Mouse (Mus musculus): Measurements from ENCODE around the gene Rftn2. TPM values are rescaled to one million over a fixed set of nuclear protein-coding genes. Genes with fewer than 3 reads are reported as not detected.

Rftn2 gene
- total RNA-seq (2014; rRNA removed; ENCODE audit: low replicate concordance), result 3.6 and 6.1 TPM in 2 replicates
- polyA plus RNA-seq (2015; fragmentation: Nextera tagmentation; extraction: Ambion mirVana), result 7.2 TPM in 2 replicates

- peak; percentile 78 for ATAC-seq (ENCODE audit: insufficient read depth, low read depth)
- peak within 1 kb of the TSS; percentile 72 for H3K4me2 ChIP-seq (ENCODE audit: low read depth, low read length)
- peak within 1 kb of the TSS; percentile 77 for H3K27ac ChIP-seq (ENCODE audit: low read depth)
- 4% methylated on average over 26 of the region's 26 CpGs for WGBS
- TF ChIP-seq EP300 (IDR thresholded peaks at IDR 0.05; ENCODE audit: low read depth) (no peak), CTCF (IDR thresholded peaks at IDR 0.05; ENCODE audit: low read depth) (no peak)
- no peaks in the 10 kb centered on the region for H3K36me3 ChIP-seq (replicated peaks; ENCODE audit: control insufficient read depth, insufficient read depth, low read length)
- no peaks in the 10 kb centered on the region for H3K9me3 ChIP-seq (replicated peaks; ENCODE audit: control insufficient read depth, low read length)
- H3K4me1 ChIP-seq (ENCODE audit: control insufficient read depth, insufficient read depth), result peaks cover 20% of the 10 kb centered on the region
- H3K4me3 ChIP-seq (ENCODE audit: low read depth, low read length), result peak within 1 kb of the TSS; percentile 78
- H3K27me3 ChIP-seq (ENCODE audit: control insufficient read depth, insufficient read depth, low read length), result no peaks in the 10 kb centered on the region
- H3K9ac ChIP-seq (replicated peaks; ENCODE audit: low read depth, low read length), result peak within 1 kb of the TSS; percentile 78
- no peak for DNase-seq (ENCODE audit: low spot score)
Observed at GRCm38 (mm10) chr1:55226011-55226857, at the start of gene Rftn2. Gene Rftn2, minus strand, starts transcription at chr1:55226782.

- H3K9ac ChIP-seq (replicated peaks; ENCODE audit: low read depth, low read length), result no peak overlapping the region
- no peaks in the 10 kb centered on the region for H3K4me1 ChIP-seq (ENCODE audit: control insufficient read depth, insufficient read depth)
- ATAC-seq (ENCODE audit: insufficient read depth, low read depth) (no peak), DNase-seq (ENCODE audit: low spot score) (no peak)
- H3K4me3 ChIP-seq (ENCODE audit: low read depth, low read length), result no peak overlapping the region
- peak; percentile 13; the same call in 1 of the 2 replicates for TF ChIP-seq CTCF (IDR thresholded peaks at IDR 0.05; ENCODE audit: low read depth)
- no peak for TF ChIP-seq EP300 (IDR thresholded peaks at IDR 0.05; ENCODE audit: low read depth)
- H3K9me3 ChIP-seq (replicated peaks; ENCODE audit: control insufficient read depth, low read length), result no peaks in the 10 kb centered on the region
- H3K27me3 ChIP-seq (ENCODE audit: control insufficient read depth, insufficient read depth, low read length), result no peaks in the 10 kb centered on the region
- H3K27ac ChIP-seq (ENCODE audit: low read depth), result no peak overlapping the region
- H3K4me2 ChIP-seq (ENCODE audit: low read depth, low read length), result no peak overlapping the region
- H3K36me3 ChIP-seq (replicated peaks; ENCODE audit: control insufficient read depth, insufficient read depth, low read length), result no peaks in the 10 kb centered on the region
- WGBS, result 55% methylated on average over 2 of the region's 2 CpGs
Observed at GRCm38 (mm10) chr1:55265447-55265846, 38.9 kb upstream of the Rftn2 start.

- Histone ChIP-seq H3K4me3 (ENCODE audit: low read depth, low read length) (no peak overlapping the region), H3K4me1 (ENCODE audit: control insufficient read depth, insufficient read depth) (no peaks in the 10 kb centered on the region), H3K27me3 (ENCODE audit: control insufficient read depth, insufficient read depth, low read length) (no peaks in the 10 kb centered on the region), H3K9me3 (replicated peaks; ENCODE audit: control insufficient read depth, low read length) (no peaks in the 10 kb centered on the region), H3K36me3 (replicated peaks; ENCODE audit: control insufficient read depth, insufficient read depth, low read length) (no peaks in the 10 kb centered on the region), H3K4me2 (ENCODE audit: low read depth, low read length) (no peak overlapping the region), H3K9ac (replicated peaks; ENCODE audit: low read depth, low read length) (no peak overlapping the region), H3K27ac (ENCODE audit: low read depth) (no peak overlapping the region)
- TF ChIP-seq CTCF (IDR thresholded peaks at IDR 0.05; ENCODE audit: low read depth) (no peak), EP300 (IDR thresholded peaks at IDR 0.05; ENCODE audit: low read depth) (no peak)
- WGBS, result 20% methylated on average over 2 of the region's 2 CpGs
- DNase-seq (ENCODE audit: low spot score), result no peak
- no peak for ATAC-seq (ENCODE audit: insufficient read depth, low read depth)
Observed at GRCm38 (mm10) chr1:55264385-55264784, 37.8 kb upstream of the Rftn2 start.

- no peaks in the 10 kb centered on the region for H3K36me3 ChIP-seq (replicated peaks; ENCODE audit: control insufficient read depth, insufficient read depth, low read length)
- H3K4me1 ChIP-seq (ENCODE audit: control insufficient read depth, insufficient read depth), result 0 out of 2 replicates have a peak, but pooled peaks cover 2% of the 10 kb centered on the region
- WGBS, result 76% methylated on average over 2 of the region's 2 CpGs
- H3K27ac ChIP-seq (ENCODE audit: low read depth), result no peak overlapping the region
- DNase-seq (ENCODE audit: low spot score), result no peak
- H3K4me2 ChIP-seq (ENCODE audit: low read depth, low read length), result no peak overlapping the region
- TF ChIP-seq CTCF (IDR thresholded peaks at IDR 0.05; ENCODE audit: low read depth), result no peak
- TF ChIP-seq EP300 (IDR thresholded peaks at IDR 0.05; ENCODE audit: low read depth), result no peak
- H3K4me3 ChIP-seq (ENCODE audit: low read depth, low read length), result no peak overlapping the region
- no peak overlapping the region for H3K9ac ChIP-seq (replicated peaks; ENCODE audit: low read depth, low read length)
- no peaks in the 10 kb centered on the region for H3K27me3 ChIP-seq (ENCODE audit: control insufficient read depth, insufficient read depth, low read length)
- H3K9me3 ChIP-seq (replicated peaks; ENCODE audit: control insufficient read depth, low read length), result no peaks in the 10 kb centered on the region
- ATAC-seq (ENCODE audit: insufficient read depth, low read depth), result no peak
Observed at GRCm38 (mm10) chr1:55246374-55246773, 19.8 kb upstream of the Rftn2 start.

- H3K4me1 ChIP-seq (ENCODE audit: control insufficient read depth, insufficient read depth), result peaks cover 25% of the 10 kb centered on the region
- no peak overlapping the region for H3K27ac ChIP-seq (ENCODE audit: low read depth)
- peak overlapping the region; percentile 92 for H3K4me2 ChIP-seq (ENCODE audit: low read depth, low read length)
- 5% methylated on average over 1 of the region's 1 CpGs for WGBS
- no peaks in the 10 kb centered on the region for H3K9me3 ChIP-seq (replicated peaks; ENCODE audit: control insufficient read depth, low read length)
- H3K9ac ChIP-seq (replicated peaks; ENCODE audit: low read depth, low read length), result no peak overlapping the region
- no peaks in the 10 kb centered on the region for H3K27me3 ChIP-seq (ENCODE audit: control insufficient read depth, insufficient read depth, low read length)
- no peak for ATAC-seq (ENCODE audit: insufficient read depth, low read depth)
- TF ChIP-seq CTCF (IDR thresholded peaks at IDR 0.05; ENCODE audit: low read depth) (peak; percentile 79), EP300 (IDR thresholded peaks at IDR 0.05; ENCODE audit: low read depth) (no peak)
- H3K36me3 ChIP-seq (replicated peaks; ENCODE audit: control insufficient read depth, insufficient read depth, low read length), result no peaks in the 10 kb centered on the region
- peak; percentile 74 for DNase-seq (ENCODE audit: low spot score)
- H3K4me3 ChIP-seq (ENCODE audit: low read depth, low read length), result peak overlapping the region; percentile 76
Observed at GRCm38 (mm10) chr1:55239237-55239636, 12.7 kb upstream of the Rftn2 start.

Measured in heart, postnatal 0 days (tissue).